Mouse (Mus musculus): ENCODE data around the gene Smim27.

GRCm38 (mm10) chr4:40313026-40313425, 43.6 kb downstream of the Smim27 start:
- no peak for TF ChIP-seq CTCF (IDR thresholded peaks at IDR 0.05; ENCODE audit: borderline replicate concordance, control insufficient read depth, extremely low read depth, insufficient read depth, low read length, poor library complexity)
- no peak for TF ChIP-seq POLR2A (IDR thresholded peaks at IDR 0.05; ENCODE audit: control insufficient read depth, extremely low read depth, insufficient read depth, low read length, poor library complexity)
